ENCODE assay signal across 14 mouse cellular contexts in genomic region chr7:40751779-40752178, GRCm38 (mm10).
DNase-seq lines count a peak whose midpoint lies in the region; ATAC-seq and TF ChIP-seq lines count a peak whose summit lies in the region.
"Had no signal": no experiment of that assay in that cellular context is flagged by ENCODE, and none has a peak within 500 bp of the region (broad histone marks: within the 10 kb centered on the region; RNA-seq: fewer than 3 reads in every experiment).

No protein-coding gene starts in this region.

- no peak overlapping the region for H3K9ac ChIP-seq in forebrain, embryonic 12.5 days
- no peak overlapping the region for H3K9ac ChIP-seq in midbrain, embryonic 14.5 days (replicated peaks; ENCODE audit: low read length)

- H3K27ac ChIP-seq in kidney, adult 2 months (ENCODE audit: insufficient read depth, low read depth, low read length), result no peak overlapping the region
- peak overlapping the region; percentile 59; the same call in 1 of the 2 replicates for H3K27ac ChIP-seq in forebrain, embryonic 12.5 days
- H3K27ac ChIP-seq in midbrain, embryonic 14.5 days (replicated peaks; ENCODE audit: low read depth, low read length), result no peak overlapping the region; the same call in 1 of the 2 replicates
- H3K27ac ChIP-seq: limb, embryonic 10.5 days; stomach, postnatal 0 days had no signal

- intact Hi-C loops in heart, postnatal 25 days (cut with DNase I), result no loop called here

- H3K36me3 ChIP-seq in kidney, adult 2 months (ENCODE audit: control insufficient read depth, insufficient read depth, low read length), result no peaks in the 10 kb centered on the region
- no peaks in the 10 kb centered on the region for H3K36me3 ChIP-seq in forebrain, embryonic 12.5 days (replicated peaks)
- H3K36me3 ChIP-seq in midbrain, embryonic 14.5 days (ENCODE audit: control insufficient read depth, insufficient read depth, low read length), result no peaks in the 10 kb centered on the region
- H3K36me3 ChIP-seq: limb, embryonic 10.5 days had no signal

- no peaks in the 10 kb centered on the region for H3K9me3 ChIP-seq in forebrain, embryonic 12.5 days
- H3K9me3 ChIP-seq in midbrain, embryonic 14.5 days (ENCODE audit: control insufficient read depth, low read length), result no peaks in the 10 kb centered on the region
- H3K9me3 ChIP-seq: limb, embryonic 10.5 days had no signal

- no peak overlapping the region for H3K4me3 ChIP-seq in kidney, adult 2 months (ENCODE audit: insufficient read depth, low read depth, low read length)
- H3K4me3 ChIP-seq in forebrain, embryonic 12.5 days (replicated peaks), result no peak overlapping the region
- H3K4me3 ChIP-seq in midbrain, embryonic 14.5 days (replicated peaks; ENCODE audit: low read depth, low read length), result no peak overlapping the region
- H3K4me3 ChIP-seq: limb, embryonic 10.5 days had no signal

- ATAC-seq in forebrain, embryonic 12.5 days (ENCODE audit: low FRiP score), result peak; percentile 82; the same call in 1 of the 2 replicates
- ATAC-seq in midbrain, embryonic 14.5 days (ENCODE audit: low FRiP score, low TSS enrichment), result 0 out of 2 replicates have a peak, but pooled peaks have one; percentile 63
- ATAC-seq: CD4-positive, CD25-positive, alpha-beta regulatory T cell, adult 4 months; Patski had no signal

- WGBS in kidney, adult 2 months, result 14% methylated on average over 2 of the region's 2 CpGs
- 38% methylated on average over 2 of the region's 2 CpGs for WGBS in forebrain, embryonic 12.5 days
- 34% methylated on average over 2 of the region's 2 CpGs for WGBS in midbrain, embryonic 14.5 days

- peak; percentile 65 for DNase-seq in kidney, adult 2 months
- DNase-seq in kidney, postnatal 10 days, result no peak
- DNase-seq in Muller cell, postnatal 12 days (ENCODE audit: inconsistent ontology term), result peak; percentile 40
- peak; percentile 83 for DNase-seq in midbrain, embryonic 14.5 days
- DNase-seq in heart, adult 18-20 months, result no peak
- no peak for DNase-seq in heart, postnatal 25 days (ENCODE audit: low spot score)
- DNase-seq: adrenal gland, postnatal 10 days; cerebellum, adult 11 months; heart, postnatal 10 days had no signal

- H3K27me3 ChIP-seq in kidney, adult 2 months (replicated peaks; ENCODE audit: control insufficient read depth, insufficient read depth, low read length), result no peaks in the 10 kb centered on the region
- no peaks in the 10 kb centered on the region for H3K27me3 ChIP-seq in forebrain, embryonic 12.5 days
- H3K27me3 ChIP-seq in midbrain, embryonic 14.5 days (ENCODE audit: control insufficient read depth, insufficient read depth, low read length), result no peaks in the 10 kb centered on the region
- H3K27me3 ChIP-seq: Patski had no signal

- TF ChIP-seq POLR2A in kidney, adult 2 months (IDR thresholded peaks at IDR 0.05; ENCODE audit: low read depth, low read length), result no peak

- H3K4me2 ChIP-seq in forebrain, embryonic 12.5 days, result no peak overlapping the region
- H3K4me2 ChIP-seq in midbrain, embryonic 14.5 days (ENCODE audit: low read length), result no peak overlapping the region

- no peaks in the 10 kb centered on the region for H3K4me1 ChIP-seq in kidney, adult 2 months (ENCODE audit: control insufficient read depth, insufficient read depth, low read length)
- H3K4me1 ChIP-seq in forebrain, embryonic 12.5 days, result peaks cover 13% of the 10 kb centered on the region
- 0 out of 2 replicates have a peak, but pooled peaks cover 9% of the 10 kb centered on the region for H3K4me1 ChIP-seq in midbrain, embryonic 14.5 days (ENCODE audit: control insufficient read depth, insufficient read depth, low read length)
- H3K4me1 ChIP-seq: limb, embryonic 10.5 days had no signal

- no peak for TF ChIP-seq CTCF in kidney, adult 2 months (conservative IDR thresholded peaks at IDR 0.05; ENCODE audit: insufficient read depth, insufficient read length, low read depth, low read length)

Comparison
In these comparisons a context has a peak if more than half of its experiments do, and no peak if none do; other contexts are left out.
1. DNase-seq: peak in kidney, adult 2 months (single experiment), Muller cell, postnatal 12 days (single experiment) and midbrain, embryonic 14.5 days (single experiment); none in kidney, postnatal 10 days (single experiment), heart, adult 18-20 months (0 of 2) and heart, postnatal 25 days (single experiment).